12 mouse cellular contexts compared by ENCODE assay signal in genomic region chr2:170041101-170041500, GRCm38 (mm10).
A peak's percentile ranks its signal among the peaks of the same experiment; 100 is the strongest.
DNase-seq lines count a peak whose midpoint lies in the region; ATAC-seq and TF ChIP-seq lines count a peak whose summit lies in the region.
"Had no signal": no experiment of that assay in that cellular context is flagged by ENCODE, and none has a peak within 500 bp of the region (broad histone marks: within the 10 kb centered on the region; RNA-seq: fewer than 3 reads in every experiment).

No protein-coding gene starts in this region.

- ATAC-seq in embryonic facial prominence, embryonic 15.5 days (ENCODE audit: insufficient number of reproducible peaks, low FRiP score, low TSS enrichment, low read depth) = peak; percentile 69
- no peak for ATAC-seq in intestine, postnatal 0 days
- no peak for ATAC-seq in forebrain, embryonic 11.5 days (replicated peaks; ENCODE audit: low FRiP score)
- ATAC-seq: Patski had no signal

- WGBS in embryonic facial prominence, embryonic 15.5 days = 35% methylated on average over 9 of the region's 9 CpGs
- WGBS in intestine, postnatal 0 days = 31% methylated on average over 9 of the region's 9 CpGs
- 76% methylated on average over 9 of the region's 9 CpGs for WGBS in forebrain, embryonic 10.5 days
- WGBS in forebrain, embryonic 11.5 days = 71% methylated on average over 9 of the region's 9 CpGs

- H3K4me1 ChIP-seq in ES-E14 (ENCODE audit: control insufficient read depth in 2 of 2, insufficient read depth in 2 of 2, low read length in 2 of 2, poor library complexity in 1 of 2) = peaks cover 12 to 16% of the 10 kb centered on the region in 2 experiments
- peaks cover 26% of the 10 kb centered on the region for H3K4me1 ChIP-seq in embryonic facial prominence, embryonic 15.5 days
- H3K4me1 ChIP-seq in intestine, postnatal 0 days (replicated peaks; ENCODE audit: control insufficient read depth, insufficient read depth, low read length) = no peaks in the 10 kb centered on the region
- H3K4me1 ChIP-seq in forebrain, embryonic 10.5 days = peaks cover 27% of the 10 kb centered on the region
- peaks cover 4% of the 10 kb centered on the region; the same call in 1 of the 2 replicates for H3K4me1 ChIP-seq in forebrain, embryonic 11.5 days (replicated peaks; ENCODE audit: control insufficient read depth, insufficient read depth, low read length)

- 0 out of 4 replicates have a peak overlapping the region, but pooled peaks of 1 of the 2 experiments have one; percentile 12 for H3K4me3 ChIP-seq in ES-E14 (ENCODE audit: insufficient read depth in 1 of 2, low read depth in 1 of 2, low read length in 2 of 2, poor library complexity in 1 of 2, severe bottlenecking in 1 of 2)
- no peak overlapping the region for H3K4me3 ChIP-seq in embryonic facial prominence, embryonic 15.5 days (replicated peaks)
- H3K4me3 ChIP-seq in intestine, postnatal 0 days (ENCODE audit: low read depth, low read length) = no peak overlapping the region
- H3K4me3 ChIP-seq in forebrain, embryonic 10.5 days = no peak overlapping the region
- no peak overlapping the region for H3K4me3 ChIP-seq in forebrain, embryonic 11.5 days (ENCODE audit: low read depth, low read length)

- in situ Hi-C loops in ES-E14 (cut with MboI; ENCODE audit: low sequenced_read_pairs in 2 of 2, unreplicated experiment in 2 of 2) = no loop called here

- TF ChIP-seq CTCF in intestine, postnatal 0 days (IDR thresholded peaks at IDR 0.05; ENCODE audit: low read depth) = no peak

- no peaks in the 10 kb centered on the region for H3K9me3 ChIP-seq in ES-E14 (ENCODE audit: control insufficient read depth, insufficient read depth, low read depth, low read length)
- H3K9me3 ChIP-seq in embryonic facial prominence, embryonic 15.5 days (replicated peaks) = no peaks in the 10 kb centered on the region
- no peaks in the 10 kb centered on the region for H3K9me3 ChIP-seq in intestine, postnatal 0 days (ENCODE audit: control insufficient read depth)
- peaks cover 4% of the 10 kb centered on the region; the same call in 1 of the 2 replicates for H3K9me3 ChIP-seq in forebrain, embryonic 10.5 days
- no peaks in the 10 kb centered on the region; the same call in 1 of the 2 replicates for H3K9me3 ChIP-seq in forebrain, embryonic 11.5 days (ENCODE audit: control insufficient read depth, low read length)

- no peaks in the 10 kb centered on the region for H3K36me3 ChIP-seq in ES-E14 (ENCODE audit: control insufficient read depth, insufficient read depth, low read length, poor library complexity, severe bottlenecking)
- no peaks in the 10 kb centered on the region for H3K36me3 ChIP-seq in embryonic facial prominence, embryonic 15.5 days
- no peaks in the 10 kb centered on the region for H3K36me3 ChIP-seq in intestine, postnatal 0 days (ENCODE audit: control insufficient read depth, insufficient read depth)
- no peaks in the 10 kb centered on the region for H3K36me3 ChIP-seq in forebrain, embryonic 10.5 days (replicated peaks)
- no peaks in the 10 kb centered on the region for H3K36me3 ChIP-seq in forebrain, embryonic 11.5 days (ENCODE audit: control insufficient read depth, insufficient read depth, low read length)

- no peak overlapping the region; the same call in 1 of the 2 replicates for H3K4me2 ChIP-seq in embryonic facial prominence, embryonic 15.5 days (replicated peaks)
- H3K4me2 ChIP-seq in intestine, postnatal 0 days (replicated peaks; ENCODE audit: low read depth) = 0 out of 2 replicates have a peak overlapping the region, but pooled peaks have one; percentile 13
- no peak overlapping the region for H3K4me2 ChIP-seq in forebrain, embryonic 11.5 days (ENCODE audit: low read depth, low read length, severe bottlenecking)
- H3K4me2 ChIP-seq: midbrain, embryonic 11.5 days had no signal

- DNase-seq in ES-E14 (ENCODE audit: low read depth, low spot score) = no peak
- peak; percentile 15 for DNase-seq in lung, postnatal 14 days
- DNase-seq in forebrain, embryonic 10.5 days (ENCODE audit: extremely low spot score, low spot score) = no peak
- no peak for DNase-seq in layer of hippocampus, adult 9-10 months (ENCODE audit: low spot score)
- DNase-seq in frontal cortex, postnatal 10 days (ENCODE audit: low spot score in 2 of 2) = no peak
- DNase-seq in forebrain, embryonic 11.5 days (ENCODE audit: low spot score) = no peak
- DNase-seq: cerebellum, postnatal 10 days; retina, postnatal 1 day had no signal

- H3K27me3 ChIP-seq in embryonic facial prominence, embryonic 15.5 days = no peaks in the 10 kb centered on the region
- H3K27me3 ChIP-seq in intestine, postnatal 0 days (replicated peaks; ENCODE audit: control insufficient read depth, insufficient read depth, low read length) = no peaks in the 10 kb centered on the region
- peaks cover 7% of the 10 kb centered on the region; the same call in 1 of the 2 replicates for H3K27me3 ChIP-seq in forebrain, embryonic 10.5 days (ENCODE audit: poor library complexity, severe bottlenecking)
- peaks cover 5% of the 10 kb centered on the region for H3K27me3 ChIP-seq in forebrain, embryonic 11.5 days (ENCODE audit: control insufficient read depth, insufficient read depth, low read length)
- H3K27me3 ChIP-seq: Patski had no signal

- peak overlapping the region; percentile 42; the same call in 1 of the 2 replicates for H3K9ac ChIP-seq in ES-E14 (ENCODE audit: insufficient read depth, low read depth, low read length, poor library complexity, severe bottlenecking)
- no peak overlapping the region for H3K9ac ChIP-seq in embryonic facial prominence, embryonic 15.5 days
- no peak overlapping the region for H3K9ac ChIP-seq in intestine, postnatal 0 days (ENCODE audit: low read depth, low read length)
- no peak overlapping the region for H3K9ac ChIP-seq in forebrain, embryonic 11.5 days (ENCODE audit: low read length)

- no peak overlapping the region for H3K27ac ChIP-seq in ES-E14 (ENCODE audit: insufficient read depth, low read depth, low read length, poor library complexity, severe bottlenecking)
- no peak overlapping the region for H3K27ac ChIP-seq in embryonic facial prominence, embryonic 15.5 days (replicated peaks)
- no peak overlapping the region for H3K27ac ChIP-seq in intestine, postnatal 0 days (ENCODE audit: low read depth, low read length)
- H3K27ac ChIP-seq in forebrain, embryonic 10.5 days = no peak overlapping the region
- no peak overlapping the region for H3K27ac ChIP-seq in forebrain, embryonic 11.5 days (ENCODE audit: low read depth, low read length)

TF ChIP-seq in ES-E14, 5 proteins besides CTCF, POLR2A, EP300 and RAD21:
- TF ChIP-seq HCFC1 (IDR thresholded peaks at IDR 0.05; ENCODE audit: borderline replicate concordance, insufficient read depth, low read length) (no peak), CHD2 (IDR thresholded peaks at IDR 0.05; ENCODE audit: low read depth, low read length) (no peak), ZNF384 (IDR thresholded peaks at IDR 0.05; ENCODE audit: low read depth, low read length) (no peak), MAFK (IDR thresholded peaks at IDR 0.05; ENCODE audit: insufficient read depth, low read depth, low read length) (no peak)
